Mouse (Mus musculus) spleen, adult 18-20 months (tissue): ENCODE results near the gene Smarcd3.
A peak's percentile ranks its signal among the peaks of the same experiment; 100 is the strongest.
"Not testable (repeated sequence)": the region's sequence is repeated elsewhere in the genome, so short reads cannot be mapped to it uniquely, and the experiment has no call there.

ENCODE experiments used
- DNase-seq, 2 experiments: peaks; one replicate each; pipeline ENCODE4 v3.0.0; 2022; ENCODE audit warnings: mixed read lengths in 2 of 2

Smarcd3 gene

DNA sequence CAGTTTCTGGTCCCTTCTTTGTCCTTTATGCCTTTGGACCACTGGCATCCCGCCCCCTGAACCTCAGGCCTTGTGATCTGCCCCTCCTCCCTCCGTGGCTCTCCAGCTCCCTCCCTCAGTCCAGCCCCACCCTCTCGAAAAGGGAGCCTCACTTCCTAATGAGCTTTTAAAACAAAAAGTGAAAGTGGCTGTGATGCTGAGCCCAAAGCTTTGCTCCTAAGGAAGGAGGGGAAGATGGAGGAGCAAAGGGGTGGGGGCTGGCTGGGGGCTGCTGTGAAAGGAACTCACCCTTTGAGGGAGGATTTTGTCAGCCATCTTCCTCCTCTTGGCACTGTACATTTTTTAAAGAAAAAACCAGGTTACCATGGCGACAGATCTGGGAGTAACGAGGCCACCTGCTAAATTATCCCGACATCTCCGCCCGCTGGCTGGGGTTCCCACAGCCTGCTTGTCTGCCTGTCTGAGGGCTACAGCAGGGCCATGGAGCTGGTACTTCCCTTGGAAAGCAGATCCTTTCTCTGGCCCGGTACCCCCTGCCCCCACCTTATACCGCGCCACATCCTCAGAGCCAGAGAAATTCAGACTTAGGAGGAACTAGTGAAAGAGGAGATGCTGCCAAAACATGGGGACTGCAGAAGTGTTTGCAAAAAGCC lies 27.6 kb downstream of the Smarcd3 start:
- peak; percentile 29 to 32 for DNase-seq

DNA sequence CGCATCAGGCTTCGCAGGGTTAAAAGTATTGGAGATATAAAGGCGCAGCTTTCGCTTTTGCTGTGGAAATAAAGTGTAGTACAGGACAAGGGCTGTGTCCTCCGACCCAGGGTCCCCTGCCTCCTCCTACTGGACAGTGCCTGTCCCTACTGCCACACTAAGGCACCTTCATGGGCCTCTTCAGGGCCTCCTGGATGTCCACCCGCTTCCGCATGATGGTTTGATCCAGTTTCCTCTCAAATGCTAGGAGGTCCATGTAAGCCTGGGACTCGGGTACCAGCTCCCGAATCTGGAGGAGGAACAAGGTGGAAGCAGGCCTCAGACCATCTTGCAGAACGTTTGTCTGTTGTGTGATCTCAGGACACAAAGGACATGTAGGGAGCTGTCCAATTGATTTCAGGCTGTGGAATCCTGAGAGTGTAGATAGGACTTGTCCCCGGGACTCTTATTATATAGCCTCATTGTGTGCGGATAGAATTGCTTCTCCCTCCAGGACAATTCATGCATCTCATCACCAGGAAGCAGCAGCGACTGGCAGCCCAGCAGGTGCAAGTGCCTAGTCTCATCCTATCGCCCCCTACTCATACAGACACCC lies 28.3 kb downstream of the Smarcd3 start:
- DNase-seq: no peak

DNA sequence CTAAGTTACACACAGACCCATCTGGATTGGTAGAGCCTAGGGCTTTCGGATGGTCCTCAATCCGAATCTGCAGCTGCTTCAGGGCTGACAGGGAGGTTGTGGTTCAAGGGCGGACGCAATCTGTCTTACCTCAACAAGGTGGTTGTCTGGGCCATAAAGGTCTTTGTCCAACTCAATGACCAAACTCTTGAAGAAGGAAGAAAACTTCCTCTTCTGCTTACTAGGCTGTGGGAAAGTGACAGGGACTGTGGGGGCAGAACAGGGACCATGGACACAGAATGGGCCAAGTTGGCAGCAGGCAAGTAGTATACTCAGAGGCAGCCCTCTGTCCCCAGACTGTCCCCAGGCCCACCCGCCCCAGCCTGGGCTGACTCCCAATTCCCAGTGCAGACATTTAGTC lies 28.9 kb downstream of the Smarcd3 start:
- no peak for DNase-seq

DNA sequence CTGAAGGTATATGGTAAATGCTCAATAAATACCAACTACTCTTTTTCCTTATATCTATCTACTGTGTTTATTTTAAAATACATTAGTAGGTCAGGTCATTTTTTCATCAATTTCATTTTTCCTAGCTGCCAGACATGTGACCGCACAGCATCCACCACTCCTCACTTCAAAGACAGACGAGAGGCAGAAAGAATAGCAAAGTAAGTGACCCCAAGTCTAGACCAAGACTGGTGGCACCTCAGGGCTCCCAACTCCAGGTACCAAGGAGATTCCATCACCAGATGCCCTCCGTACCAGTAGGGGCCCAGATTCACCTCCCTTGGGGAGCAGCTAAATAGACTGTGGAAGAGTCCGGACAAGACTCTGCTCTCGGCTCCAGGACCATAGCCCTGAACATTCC lies 29.9 kb downstream of the Smarcd3 start:
- DNase-seq: no peak

DNA sequence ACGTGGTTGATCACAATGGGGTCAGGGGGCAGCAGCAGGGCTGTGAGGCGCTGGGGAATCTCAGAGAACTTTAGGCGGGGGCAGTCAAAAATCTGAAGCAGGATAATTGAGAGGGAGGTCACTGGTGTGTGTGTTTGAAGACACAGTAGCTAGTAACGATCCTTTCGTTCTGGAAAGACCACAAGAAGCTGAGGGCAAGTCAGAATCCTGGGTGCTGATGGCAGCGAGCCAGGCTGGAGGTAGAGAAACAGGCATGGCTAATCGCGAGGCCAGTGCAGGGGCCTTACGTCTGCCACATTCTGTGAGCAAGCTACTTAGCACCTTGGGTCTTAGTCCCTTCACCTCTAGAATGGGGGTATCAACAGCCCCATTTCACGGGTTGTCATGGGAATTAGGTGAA lies 30.3 kb downstream of the Smarcd3 start:
- no peak for DNase-seq

DNA sequence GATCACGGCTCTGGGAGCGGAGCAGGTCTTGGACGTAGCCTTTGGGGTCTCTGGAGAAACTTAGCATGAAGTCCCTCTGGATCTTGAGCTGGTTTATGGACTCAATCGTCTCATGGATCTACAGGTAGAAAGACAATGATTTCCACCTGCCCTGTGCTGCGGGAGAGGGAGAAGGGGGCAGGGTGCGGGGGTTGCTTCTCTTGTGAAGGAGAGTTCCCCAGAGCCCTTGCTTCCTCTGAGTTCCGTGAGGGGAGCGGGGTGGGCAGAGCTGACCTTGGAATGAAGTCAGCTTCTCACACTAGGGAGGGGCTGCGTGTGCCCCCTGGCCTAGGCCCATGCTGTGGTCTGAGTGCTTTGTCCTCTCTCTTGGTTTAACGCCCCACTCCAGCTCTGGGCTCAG lies 31.0 kb downstream of the Smarcd3 start:
- DNase-seq: no peak

DNA sequence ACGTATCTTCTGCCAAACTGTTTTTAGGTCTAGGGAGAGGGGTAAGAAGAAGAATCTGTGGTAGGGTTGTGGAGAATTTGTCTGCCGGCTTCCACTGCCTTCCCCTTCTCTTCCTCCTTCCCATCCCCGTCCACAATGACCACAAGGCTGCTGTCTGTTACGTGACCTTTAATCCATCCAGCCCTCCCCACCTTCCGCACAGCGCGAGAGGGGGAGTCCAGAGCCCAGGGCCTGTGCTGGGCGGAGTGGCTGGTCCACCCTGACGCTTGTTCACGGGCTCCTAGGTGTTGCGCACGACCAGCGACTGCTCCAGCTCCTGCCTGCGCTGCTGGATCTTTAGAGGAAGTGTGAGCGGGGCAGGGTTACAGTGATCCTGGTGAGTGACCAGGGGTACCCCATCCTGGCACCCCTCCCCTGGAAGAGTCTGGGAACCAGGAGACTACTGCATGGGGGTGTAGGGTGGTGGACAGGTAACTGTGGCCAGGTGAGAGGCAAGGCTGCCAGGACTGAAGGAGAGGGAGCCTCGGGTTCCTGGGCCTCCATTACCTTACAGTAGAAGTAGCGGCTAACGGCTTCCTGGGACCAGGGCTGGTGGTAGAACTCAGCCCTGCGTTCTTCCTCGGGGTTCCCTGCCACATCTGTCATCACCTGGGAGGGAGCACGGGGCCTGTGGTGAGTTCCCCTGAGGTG lies 31.6 kb downstream of the Smarcd3 start:
- DNase-seq: no peak

DNA sequence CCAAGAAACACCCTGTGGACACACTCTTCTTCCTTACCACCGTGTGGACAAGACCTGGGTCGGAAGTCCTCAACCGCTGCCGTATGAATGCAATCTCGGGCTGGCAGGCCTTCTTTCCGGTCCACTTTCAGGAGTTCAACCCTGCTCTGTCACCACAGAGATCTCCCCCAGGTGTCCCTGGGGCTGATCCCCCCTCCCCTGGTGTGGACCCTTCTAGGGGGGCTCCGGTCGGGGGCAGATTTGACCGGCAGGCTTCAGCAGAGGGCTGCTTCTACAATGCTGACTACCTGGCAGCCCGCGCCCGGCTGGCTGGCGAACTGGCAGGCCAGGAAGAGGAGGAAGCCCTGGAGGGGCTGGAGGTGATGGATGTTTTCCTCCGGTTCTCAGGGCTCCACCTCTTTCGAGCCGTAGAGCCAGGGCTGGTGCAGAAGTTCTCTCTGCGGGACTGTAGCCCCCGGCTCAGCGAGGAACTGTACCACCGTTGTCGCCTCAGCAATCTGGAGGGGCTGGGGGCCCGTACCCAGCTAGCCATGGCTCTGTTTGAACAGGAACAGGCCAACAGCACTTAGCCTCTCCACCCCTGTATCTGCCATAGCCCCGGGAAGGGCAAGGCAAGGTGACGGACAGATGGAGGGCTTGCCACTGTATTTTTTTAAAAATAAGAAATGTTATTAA lies 32.3 kb downstream of the Smarcd3 start:
- DNase-seq: no peak

DNA sequence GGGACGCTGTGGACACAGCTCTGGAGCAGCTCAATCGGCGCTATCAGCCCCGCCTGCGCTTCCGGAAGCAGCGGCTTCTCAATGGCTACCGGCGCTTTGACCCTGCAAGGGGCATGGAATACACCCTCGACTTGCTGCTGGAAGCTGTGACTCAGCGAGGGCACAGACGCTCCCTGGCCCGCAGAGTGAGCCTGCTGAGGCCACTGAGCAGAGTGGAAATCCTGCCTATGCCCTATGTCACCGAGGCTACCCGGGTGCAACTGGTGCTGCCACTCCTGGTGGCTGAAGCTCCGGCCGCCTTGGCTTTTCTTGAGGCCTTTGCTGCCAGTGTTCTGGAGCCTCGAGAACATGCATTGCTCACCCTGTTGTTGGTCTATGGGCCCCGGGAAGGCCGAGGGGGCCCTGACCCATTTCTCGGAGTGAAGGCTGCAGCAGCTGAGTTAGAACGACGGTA lies 32.9 kb downstream of the Smarcd3 start:
- peak in 1 of 2 experiments; percentile 16 for DNase-seq

DNA sequence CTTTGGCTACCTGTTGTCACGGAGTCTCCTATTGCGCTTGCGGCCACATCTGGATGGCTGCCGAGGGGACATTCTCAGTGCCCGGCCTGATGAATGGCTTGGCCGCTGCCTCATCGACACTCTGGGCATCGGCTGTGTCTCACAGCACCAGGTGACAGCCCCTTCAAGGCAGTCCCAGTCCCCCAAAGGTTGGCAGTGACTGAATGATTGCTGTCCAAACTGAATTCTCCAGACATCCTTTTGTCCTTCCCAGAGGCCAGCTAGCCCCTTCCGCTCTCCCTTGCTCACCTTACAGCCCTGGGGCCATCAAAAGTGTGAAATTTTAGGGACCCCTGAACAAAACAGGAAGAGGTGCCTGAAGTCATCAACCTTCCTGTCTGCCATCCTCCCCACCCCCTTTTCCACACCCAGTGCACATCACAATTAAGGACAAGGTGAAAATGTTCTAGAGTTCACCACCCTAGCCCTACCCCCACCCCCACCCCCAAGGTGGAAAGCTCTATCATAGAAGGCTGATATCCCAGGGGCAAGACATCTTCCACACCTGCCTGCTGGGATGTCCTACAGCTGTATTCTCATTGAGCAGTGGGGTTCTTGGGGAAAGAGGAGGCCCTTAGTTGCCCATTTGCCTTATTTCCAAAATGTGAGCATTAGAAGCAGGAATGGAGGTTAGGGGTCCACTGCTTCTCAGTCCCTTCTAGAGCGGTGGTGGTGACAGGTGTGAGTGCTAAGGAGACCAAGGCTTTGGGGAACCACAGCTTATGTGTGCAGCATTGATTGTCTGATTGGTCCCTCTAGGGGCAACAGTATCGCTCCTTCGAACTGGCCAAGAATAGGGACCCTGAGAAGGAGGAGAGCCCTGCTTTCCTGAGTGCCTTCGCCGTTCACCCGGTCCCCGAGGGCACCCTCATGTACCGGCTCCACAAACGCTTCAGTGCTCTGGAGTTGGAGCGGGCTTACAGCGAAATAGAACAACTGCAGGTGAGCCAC lies 34.4 kb downstream of the Smarcd3 start:
- no peak for DNase-seq

DNA sequence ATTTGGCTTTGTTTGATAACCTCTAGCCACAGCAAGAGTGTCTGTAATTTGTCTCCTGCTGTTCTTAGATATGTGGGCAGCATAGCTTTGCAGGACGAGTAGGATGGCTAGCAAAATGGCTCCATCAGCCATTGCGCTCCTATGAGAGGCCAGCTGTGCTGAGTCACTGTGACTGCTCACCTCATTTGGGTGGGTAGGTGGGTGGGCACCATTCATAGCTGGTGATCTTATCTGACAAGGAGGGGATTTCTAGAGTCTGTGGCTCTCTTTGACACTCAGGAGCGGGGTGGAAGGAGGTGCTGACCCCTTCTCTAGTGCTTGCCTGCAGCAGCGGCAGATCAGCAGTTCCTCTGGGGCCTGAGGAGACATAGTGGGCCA lies 37.0 kb downstream of the Smarcd3 start:
- DNase-seq: no peak

DNA sequence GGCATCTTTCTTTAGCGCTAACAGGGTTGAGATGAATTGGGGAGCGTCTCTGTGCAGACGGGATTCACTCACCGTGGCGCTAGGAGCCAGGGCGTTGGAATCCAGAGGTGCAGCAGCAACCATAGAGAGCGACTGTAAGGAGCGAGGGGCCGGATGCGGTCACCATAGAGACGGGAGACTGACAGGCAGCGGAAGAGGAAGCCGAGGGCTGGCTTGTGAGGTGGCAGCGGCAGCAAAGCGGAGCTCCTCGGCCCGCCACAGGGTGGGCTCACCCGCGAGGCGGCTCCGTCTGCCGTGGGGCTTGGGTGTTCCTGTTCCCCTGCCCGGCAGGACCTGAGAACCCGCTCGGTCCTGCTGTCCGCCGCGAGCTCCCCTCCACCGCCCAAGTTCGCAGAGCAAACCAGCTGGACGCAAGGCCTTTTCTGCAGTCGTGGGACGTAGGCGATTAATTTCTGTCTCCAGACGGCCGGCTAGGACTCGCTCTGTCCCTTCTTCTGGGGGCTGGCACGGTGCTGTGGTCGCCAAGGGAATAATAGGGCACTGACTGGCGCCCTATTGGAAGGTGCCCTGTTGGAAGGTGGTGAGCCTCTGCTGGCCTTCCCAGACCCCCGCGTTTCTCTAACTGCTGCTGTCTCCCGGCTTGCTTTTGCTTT lies 37.5 kb downstream of the Smarcd3 start, which contains the start of gene Chpf2:
Gene Chpf2 (plus strand): TSS at position 195 of the 653 bp plus-strand sequence.
- DNase-seq: peak; percentile 71 to 76

DNA sequence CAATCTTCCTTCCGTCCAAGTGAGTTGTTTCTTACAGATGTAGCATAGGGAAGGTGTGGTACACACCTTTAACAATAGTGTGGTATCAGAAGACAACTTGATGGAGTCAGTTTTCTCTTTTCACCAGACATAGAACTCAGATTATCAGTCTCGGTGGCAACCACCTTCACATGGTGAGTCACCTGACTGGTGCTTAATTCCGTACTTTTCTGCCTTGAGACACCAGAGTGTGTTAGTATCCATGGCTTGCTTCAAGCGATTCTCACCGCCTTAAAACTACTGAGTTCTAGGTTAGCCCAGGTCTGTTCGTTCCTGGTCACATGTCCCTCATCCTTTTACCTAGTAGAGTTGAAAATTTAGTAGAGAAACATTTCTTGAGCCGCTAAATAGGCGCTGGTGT lies 38.1 kb downstream of the Smarcd3 start:
- DNase-seq: no peak

DNA sequence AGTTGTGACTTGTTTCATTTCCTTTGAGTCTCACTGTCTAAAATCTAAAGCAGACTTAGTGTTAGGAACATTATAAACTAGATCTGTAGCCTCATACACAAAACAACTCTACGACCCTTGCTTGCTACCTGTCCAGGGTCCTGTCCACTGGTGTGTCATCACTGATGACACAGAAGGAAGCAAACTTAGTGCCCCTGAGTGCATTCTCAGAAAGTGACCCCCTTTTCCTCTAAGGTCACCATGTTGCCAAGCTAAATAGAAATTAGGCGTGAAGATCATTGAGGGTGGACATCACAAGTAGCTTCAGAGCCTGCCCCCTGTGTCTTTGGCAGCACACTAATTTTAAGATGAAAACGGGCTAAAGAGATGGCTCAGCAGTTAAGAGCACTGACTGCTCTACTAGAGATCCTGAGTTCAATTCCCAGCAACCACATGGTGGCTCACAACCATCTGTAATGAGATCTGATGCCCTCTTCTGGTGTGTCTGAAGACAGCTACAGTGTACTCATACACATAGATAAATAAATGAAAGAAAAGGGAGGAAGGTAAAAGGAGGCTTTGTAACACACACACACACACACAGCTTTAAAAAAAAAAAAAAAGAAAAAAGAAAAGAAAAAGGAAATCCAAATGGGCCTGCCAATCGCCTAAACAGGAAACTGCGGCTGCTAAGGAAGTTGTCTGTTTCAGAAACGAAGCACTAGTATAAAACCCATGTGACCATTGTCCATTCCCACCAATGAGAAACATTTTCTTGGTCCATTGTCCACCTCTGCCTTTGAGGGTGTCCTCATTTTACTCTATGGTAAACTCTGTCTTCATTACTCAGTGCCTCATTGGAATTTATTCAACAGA lies 45.9 kb downstream of the Smarcd3 start:
- DNase-seq: no peak

DNA sequence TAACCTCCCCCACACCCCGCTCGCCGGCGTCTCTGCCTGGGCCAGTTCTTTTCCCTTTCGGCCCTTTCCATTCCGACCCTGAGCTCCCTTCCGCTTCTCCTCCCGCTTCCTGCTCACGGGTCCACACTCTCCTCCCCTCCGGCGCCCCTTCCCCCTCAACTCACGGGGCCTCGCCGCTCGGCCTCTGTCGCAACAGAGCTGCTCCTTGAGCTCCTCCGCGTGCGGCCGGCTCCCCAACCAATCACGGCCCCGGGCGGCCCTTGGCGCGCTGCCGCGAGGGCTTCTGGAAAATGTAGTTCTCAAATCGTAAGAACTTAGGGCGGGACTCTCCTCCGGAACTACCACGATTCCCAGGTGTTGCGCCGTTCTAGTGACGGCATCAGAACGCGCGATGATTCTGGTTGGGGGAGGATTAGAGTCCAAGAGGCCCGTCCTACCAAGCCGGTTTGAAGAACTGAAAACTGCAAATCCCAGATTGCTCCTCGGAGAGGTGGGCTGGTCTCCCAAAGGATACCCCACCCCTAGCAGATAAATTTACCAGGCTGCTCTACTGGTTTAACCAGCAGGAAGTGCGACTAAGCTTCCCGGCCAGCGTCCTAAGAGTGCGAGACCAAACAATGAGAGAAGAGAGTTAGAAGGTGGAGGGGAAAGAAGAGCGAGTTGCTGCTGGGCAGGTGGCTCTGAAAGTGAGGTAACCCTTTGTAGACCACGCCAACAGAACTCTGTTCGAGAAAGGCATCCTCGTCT lies 46.9 kb downstream of the Smarcd3 start, which contains the start of gene Abcf2:
Gene Abcf2 (minus strand): TSS at position 285 of the 747 bp plus-strand sequence.
- DNase-seq: peak; percentile 99

DNA sequence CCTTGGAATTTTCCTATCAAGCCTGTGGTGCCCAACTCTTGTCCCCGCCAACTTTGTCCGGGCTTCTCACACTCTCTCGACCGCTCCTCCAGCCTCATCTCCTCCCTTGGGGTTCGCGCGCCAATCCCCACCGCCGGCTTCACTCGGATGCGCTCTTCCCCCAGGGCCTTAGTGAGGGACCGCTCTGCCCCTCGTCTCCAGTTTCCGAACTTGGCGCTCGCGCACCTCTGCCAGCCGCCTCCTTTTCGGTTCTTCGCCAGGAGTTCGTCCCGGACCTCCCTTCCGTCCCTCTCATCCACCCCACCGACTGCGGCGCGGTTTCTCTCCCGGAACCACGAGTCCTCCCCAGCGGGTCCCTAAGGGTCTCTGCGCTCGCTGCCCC lies 47.4 kb downstream of the Smarcd3 start:
- no peak for DNase-seq

DNA sequence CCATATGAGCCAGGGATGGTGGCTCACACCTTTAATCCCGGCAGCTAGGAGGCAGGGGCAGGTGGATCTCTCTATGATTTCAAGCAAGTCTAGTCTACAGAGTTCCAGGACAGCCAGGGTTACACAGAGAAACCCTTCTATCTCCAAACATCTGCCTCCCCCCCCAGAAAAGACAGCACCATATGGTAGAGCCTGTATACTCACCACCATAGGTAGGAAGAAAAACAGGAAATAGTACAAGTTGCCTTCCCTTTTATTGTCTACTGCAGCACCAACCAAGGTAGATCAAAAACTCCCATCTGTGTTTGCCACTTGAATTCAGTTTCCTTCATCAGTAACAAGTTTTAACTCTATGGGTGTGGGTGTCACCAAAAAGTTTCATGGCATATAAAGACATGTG lies 48.3 kb downstream of the Smarcd3 start:
- no peak for DNase-seq

DNA sequence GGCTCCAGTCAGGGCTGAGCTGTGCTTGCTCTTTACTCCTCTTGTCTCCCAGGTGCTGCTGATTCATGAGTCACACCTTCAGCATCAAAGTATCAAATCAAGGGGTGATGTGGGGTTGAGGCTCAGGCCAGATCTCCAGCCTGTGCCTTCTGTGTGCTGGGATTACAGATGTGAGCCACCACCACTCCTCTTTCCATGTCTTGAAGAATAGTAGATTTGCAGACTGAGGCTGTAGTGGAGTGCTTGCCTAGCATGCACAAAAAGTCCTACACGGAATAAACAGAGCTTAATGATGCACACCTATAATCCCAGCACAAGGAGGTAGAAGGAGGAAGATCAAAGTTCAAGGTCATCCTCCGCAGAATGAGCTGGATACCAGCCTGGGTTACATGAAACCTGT lies 67.5 kb downstream of the Smarcd3 start, which contains the start of gene 4931409K22Rik:
Gene 4931409K22Rik (minus strand): TSS at position 101 of the 400 bp plus-strand sequence.
- DNase-seq: no peak

DNA sequence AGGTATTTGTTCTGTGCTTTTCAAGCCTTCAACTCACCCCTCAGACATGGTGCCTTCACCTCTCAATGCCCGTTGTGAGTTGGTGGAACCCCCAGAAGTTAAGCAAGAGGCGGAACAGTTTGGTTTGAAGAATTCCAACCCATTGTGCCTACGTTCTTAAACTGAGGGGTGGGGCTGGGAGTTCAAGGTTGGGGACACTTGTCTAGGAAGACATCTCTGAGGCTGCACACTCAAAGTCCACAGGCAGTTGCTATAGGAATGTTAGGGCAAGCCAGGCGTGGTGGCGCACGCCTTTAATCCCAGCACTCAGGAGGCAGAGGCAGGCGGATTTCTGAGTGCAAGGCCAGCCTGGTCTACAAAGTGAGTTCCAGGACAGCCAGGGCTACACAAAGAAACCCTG lies 68.9 kb downstream of the Smarcd3 start:
- not testable (repeated sequence) for DNase-seq
